Mouse (Mus musculus) lung, postnatal 0 days (tissue): ENCODE data around the gene Card11. TPM values are rescaled to one million over a fixed set of nuclear protein-coding genes. Genes with fewer than 3 reads are reported as not detected.

Experiments used
- ATAC-seq: fragments of 200-750 bp; cut with Nextera tagmentation; 2 replicates; pipeline ENCODE4 v1.8.0; 2017; ENCODE audit warnings: moderate library complexity
- DNase-seq: peaks from one replicate; pipeline ENCODE4 v3.0.0-alpha.2; 2016; ENCODE audit warnings: low spot score
- H3K27ac ChIP-seq: fragments of 300-500 bp; sonication (generic); 2 replicates; pipeline ENCODE4 v1.5.1; 2014; ENCODE audit warnings: antibody characterized with exemption, mild to moderate bottlenecking, low read length, mixed read lengths
- H3K27me3 ChIP-seq: fragments of 300-500 bp; sonication (generic); replicated peaks from 2 replicates; pipeline ENCODE4 v1.6.1; 2014; ENCODE audit warnings: low read length, mixed read lengths; ENCODE audit not compliant: insufficient read depth
- H3K36me3 ChIP-seq: fragments of 300-500 bp; sonication (generic); 2 replicates; pipeline ENCODE4 v1.6.1; 2014; ENCODE audit warnings: low read length, mixed read lengths; ENCODE audit not compliant: insufficient read depth
- H3K4me1 ChIP-seq: fragments of 300-500 bp; sonication (generic); 2 replicates; pipeline ENCODE4 v1.6.1; 2014; ENCODE audit warnings: antibody characterized with exemption, low read depth, low read length, mixed read lengths; ENCODE audit not compliant: insufficient read depth
- H3K4me2 ChIP-seq: fragments of 300-500 bp; sonication (generic); replicated peaks from 2 replicates; pipeline ENCODE4 v1.6.1; 2014; ENCODE audit warnings: low read depth, mild to moderate bottlenecking, low read length, moderate library complexity, mixed read lengths
- H3K4me3 ChIP-seq: fragments of 300-500 bp; sonication (generic); 2 replicates; pipeline ENCODE4 v1.5.1; 2014; ENCODE audit warnings: low read depth, low read length
- H3K9ac ChIP-seq: fragments of 300-500 bp; sonication (generic); replicated peaks from 2 replicates; pipeline ENCODE4 v1.6.1; 2014; ENCODE audit warnings: low read depth, mild to moderate bottlenecking
- H3K9me3 ChIP-seq: fragments of 300-500 bp; sonication (generic); 2 replicates; pipeline ENCODE4 v1.6.1; 2016; ENCODE audit warnings: low read length, mixed read lengths
- CTCF ChIP-seq: IDR thresholded peaks from 2 replicates; pipeline ENCODE4 v1.5.1; 2016; ENCODE audit warnings: antibody characterized with exemption, mild to moderate bottlenecking
- EP300 ChIP-seq: IDR thresholded peaks from 2 replicates; pipeline ENCODE4 v1.6.1; 2016; ENCODE audit warnings: antibody characterized with exemption, mild to moderate bottlenecking, control low read depth
- WGBS: fragments of 180-500 bp; shearing (Covaris S2); extraction: QIAGEN DNeasy Blood & Tissue Kit; methylation state at CpG from one replicate; pipeline ENCODE4 v1.1.7; 2014; 5-methylcytosine and 5-hydroxymethylcytosine counted together
- polyA plus RNA-seq: library from polyadenylated mRNA; unstranded; fragments of >200 nt; fragmentation: Nextera tagmentation; extraction: Ambion mirVana; gene quantifications from 2 replicates; pipeline ENCODE4 v1.2.1, GENCODE M21; 2015

The Card11 gene
- polyA plus RNA-seq, 1 experiment from 2014 or later = 2.1 TPM

DNA sequence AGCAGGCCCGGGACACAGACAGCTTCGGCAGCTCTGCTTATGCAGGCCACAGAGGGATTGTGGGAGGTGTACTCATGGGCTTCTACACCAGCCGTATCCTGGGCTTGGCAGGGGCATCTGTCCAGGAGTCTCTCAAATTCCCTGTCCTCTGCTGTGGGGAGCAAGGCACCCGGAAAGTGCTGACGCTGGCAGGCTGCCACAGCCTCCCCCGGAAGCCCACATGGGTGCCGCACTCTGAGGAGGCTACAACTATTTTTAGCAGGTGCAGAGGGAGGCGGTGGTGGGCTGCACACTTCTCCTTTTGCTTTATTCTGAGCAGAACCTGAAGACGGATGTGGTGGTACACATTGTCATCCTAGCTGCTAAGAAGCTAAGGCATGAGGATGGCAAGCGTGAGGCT, 52.4 kb downstream of the Card11 start:
- no peak for DNase-seq
- no peak overlapping the region for H3K4me2 ChIP-seq
- no peak overlapping the region for H3K27ac ChIP-seq
- no peaks in the 10 kb centered on the region for H3K36me3 ChIP-seq
- no peaks in the 10 kb centered on the region for H3K4me1 ChIP-seq
- TF ChIP-seq EP300 (no peak), CTCF (no peak)
- H3K9ac ChIP-seq = no peak overlapping the region
- H3K4me3 ChIP-seq = no peak overlapping the region
- no peaks in the 10 kb centered on the region for H3K9me3 ChIP-seq
- no peaks in the 10 kb centered on the region for H3K27me3 ChIP-seq
- 45% methylated on average over 10 of the region's 10 CpGs for WGBS
- ATAC-seq = no peak

DNA sequence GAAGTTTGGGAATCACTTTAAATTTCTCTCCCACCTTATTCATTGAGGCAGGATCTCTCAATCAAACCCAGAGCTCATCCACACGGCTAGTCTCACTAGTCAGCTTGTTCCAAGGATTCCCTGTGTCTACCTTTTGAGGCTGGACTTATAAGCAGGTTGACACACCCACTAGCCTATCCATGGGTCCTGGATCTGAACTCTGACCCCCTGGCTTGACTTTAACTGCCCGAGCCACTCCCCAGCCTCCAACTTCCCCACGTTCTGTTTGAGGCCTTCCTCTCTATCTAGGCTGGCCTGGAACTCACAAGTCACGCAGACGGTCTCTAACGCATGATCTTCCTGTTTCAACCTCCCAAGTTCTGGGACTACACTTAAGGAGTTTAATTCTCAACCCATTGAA, 54.3 kb downstream of the Card11 start:
- no peak overlapping the region for H3K9ac ChIP-seq
- no peak overlapping the region for H3K27ac ChIP-seq
- WGBS = 72% methylated on average over 6 of the region's 6 CpGs
- H3K4me1 ChIP-seq = no peaks in the 10 kb centered on the region
- no peaks in the 10 kb centered on the region for H3K36me3 ChIP-seq
- no peaks in the 10 kb centered on the region for H3K27me3 ChIP-seq
- no peak for TF ChIP-seq EP300
- TF ChIP-seq CTCF = no peak
- H3K4me2 ChIP-seq = no peak overlapping the region
- ATAC-seq (no peak), DNase-seq (no peak)
- no peak overlapping the region for H3K4me3 ChIP-seq
- no peaks in the 10 kb centered on the region for H3K9me3 ChIP-seq

DNA sequence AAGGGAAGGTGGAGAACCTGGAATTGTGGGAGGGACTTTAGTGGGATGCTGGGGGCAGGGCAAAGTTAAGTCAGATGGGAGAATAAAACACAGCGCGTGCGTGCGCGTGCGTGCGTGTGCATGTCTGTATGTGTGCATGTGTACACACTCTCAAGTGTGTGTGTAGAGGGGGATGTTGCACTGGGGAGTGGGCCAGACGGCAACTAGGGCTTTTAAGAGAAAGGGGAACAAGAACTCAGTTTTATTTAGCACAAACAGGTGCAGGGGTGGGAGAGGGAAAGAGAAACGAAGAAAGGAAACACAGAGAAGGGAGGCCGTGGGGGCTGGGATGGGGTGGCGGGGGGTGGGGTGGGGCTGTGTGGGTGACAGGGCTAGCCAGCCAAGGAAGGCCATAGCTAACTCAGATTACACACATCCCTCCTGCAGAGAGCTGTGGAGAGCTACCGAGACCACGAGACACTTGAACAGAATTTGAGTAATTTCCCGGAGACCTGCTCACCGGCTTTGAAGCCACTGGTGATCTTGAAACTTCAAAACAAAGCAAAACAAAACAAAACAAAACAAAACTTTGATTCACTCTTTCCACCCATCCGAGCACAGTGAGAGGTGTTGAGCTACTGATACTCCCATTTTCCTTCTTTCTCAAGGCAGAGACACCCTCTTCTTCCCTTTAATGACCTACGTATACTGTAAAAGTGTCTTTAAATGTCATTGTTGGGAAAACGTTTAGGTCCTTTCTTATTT, 55.8 kb downstream of the Card11 start:
- Histone ChIP-seq H3K4me2 (no peak overlapping the region), H3K27me3 (no peaks in the 10 kb centered on the region), H3K4me1 (no peaks in the 10 kb centered on the region), H3K9me3 (no peaks in the 10 kb centered on the region), H3K4me3 (no peak overlapping the region), H3K36me3 (no peaks in the 10 kb centered on the region), H3K9ac (no peak overlapping the region), H3K27ac (no peak overlapping the region)
- TF ChIP-seq CTCF = no peak
- ATAC-seq (no peak), DNase-seq (peak; percentile 15)
- WGBS = 60% methylated on average over 17 of the region's 18 CpGs

DNA sequence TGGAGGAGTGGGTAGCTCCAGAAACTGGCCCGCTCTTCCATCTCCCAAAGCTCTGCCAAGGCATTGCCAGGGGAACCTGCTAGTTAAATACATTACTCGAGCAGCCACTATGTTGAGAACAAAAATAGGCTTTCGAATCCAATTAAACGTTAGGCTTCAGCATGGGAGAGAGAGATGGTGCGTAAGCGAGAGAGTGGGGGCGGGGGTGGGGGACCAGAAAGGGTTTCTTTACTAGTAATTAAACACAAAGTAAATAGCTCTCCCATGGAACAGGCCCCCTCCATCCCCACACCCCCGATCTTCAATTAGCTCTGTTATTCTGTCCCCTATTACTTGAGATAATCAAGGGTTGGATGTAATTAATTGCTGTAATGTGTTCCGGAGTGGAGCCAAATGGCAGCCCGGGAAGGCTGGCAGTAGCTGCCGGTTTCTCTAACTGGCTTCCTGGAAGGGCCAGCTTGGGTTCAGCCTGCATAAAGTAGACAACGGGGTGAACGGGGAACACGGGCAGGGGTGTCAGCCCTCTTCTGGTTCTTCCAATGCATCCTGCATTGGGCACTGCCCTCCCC, 59.4 kb downstream of the Card11 start:
- H3K27ac ChIP-seq = no peak overlapping the region
- DNase-seq = no peak
- H3K9me3 ChIP-seq = no peaks in the 10 kb centered on the region

DNA sequence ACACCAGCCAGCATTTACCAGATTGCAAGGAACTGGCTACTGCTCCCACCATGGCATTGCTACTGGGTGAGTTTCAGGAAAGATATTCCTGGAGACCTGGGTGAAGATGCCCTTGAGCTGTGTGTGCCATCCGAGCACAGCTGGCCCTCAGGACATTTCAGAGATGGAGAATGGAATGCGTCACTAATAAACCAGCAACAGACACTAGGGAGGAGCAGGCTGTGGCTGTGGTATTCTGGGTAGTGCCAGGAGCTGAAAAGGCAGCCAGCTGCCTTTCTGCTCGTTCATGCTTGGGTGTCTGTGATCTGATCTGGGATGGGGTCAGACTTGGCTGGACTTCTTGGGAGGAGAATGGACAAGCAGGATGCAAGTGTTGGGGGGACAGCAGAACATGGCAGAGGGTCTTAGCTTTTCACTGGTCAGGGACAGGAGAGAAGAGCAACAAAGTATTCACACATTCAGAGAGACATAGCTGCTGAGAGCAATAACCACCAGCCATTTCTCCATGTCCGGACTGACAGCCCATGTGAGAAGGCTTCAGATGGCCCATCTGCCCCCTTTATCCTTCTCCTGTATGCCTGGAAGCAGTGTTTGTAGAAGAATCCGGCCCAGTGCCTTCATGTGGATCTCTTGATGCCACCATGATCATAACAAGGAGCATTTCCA, 60.0 kb downstream of the Card11 start:
- DNase-seq (no peak), ATAC-seq (no peak)
- 63% methylated on average over 5 of the region's 5 CpGs for WGBS
- Histone ChIP-seq H3K27me3 (no peaks in the 10 kb centered on the region), H3K4me3 (no peak overlapping the region), H3K9ac (no peak overlapping the region), H3K27ac (no peak overlapping the region), H3K4me1 (no peaks in the 10 kb centered on the region), H3K36me3 (no peaks in the 10 kb centered on the region), H3K9me3 (no peaks in the 10 kb centered on the region), H3K4me2 (no peak overlapping the region)
- no peak for TF ChIP-seq CTCF
- no peak for TF ChIP-seq EP300

More for the DNA sequence above, 59.4 kb downstream of the Card11 start:
- 74% methylated on average over 14 of the region's 14 CpGs for WGBS
- no peak for TF ChIP-seq CTCF
- no peak for TF ChIP-seq EP300
- no peak for ATAC-seq
- Histone ChIP-seq H3K27me3 (no peaks in the 10 kb centered on the region), H3K9ac (no peak overlapping the region), H3K4me1 (no peaks in the 10 kb centered on the region), H3K4me2 (no peak overlapping the region), H3K4me3 (no peak overlapping the region), H3K36me3 (no peaks in the 10 kb centered on the region)

DNA sequence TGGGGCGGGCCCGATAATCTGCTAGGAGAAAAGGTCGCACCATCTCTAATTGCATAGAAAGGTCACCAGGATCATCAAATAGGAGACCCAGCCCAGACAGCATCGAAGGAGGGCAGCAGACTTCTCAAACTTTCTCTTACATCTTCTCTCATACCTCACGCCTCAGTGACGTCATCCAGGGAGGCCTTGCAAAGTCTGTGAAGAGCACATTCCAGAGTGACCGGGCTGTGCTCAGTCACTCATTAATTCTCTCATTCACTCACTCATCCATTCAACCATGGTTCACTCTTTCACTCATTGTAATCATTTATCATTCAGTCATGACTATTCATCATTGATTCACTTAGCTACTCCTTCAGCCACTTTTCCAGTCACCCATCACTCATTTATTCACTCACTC, 63.6 kb downstream of the Card11 start:
- Histone ChIP-seq H3K4me2 (no peak overlapping the region), H3K27me3 (no peaks in the 10 kb centered on the region), H3K9ac (no peak overlapping the region), H3K9me3 (no peaks in the 10 kb centered on the region), H3K27ac (no peak overlapping the region), H3K4me3 (no peak overlapping the region), H3K4me1 (no peaks in the 10 kb centered on the region), H3K36me3 (no peaks in the 10 kb centered on the region)
- DNase-seq = no peak
- TF ChIP-seq EP300 = no peak
- TF ChIP-seq CTCF = no peak
- WGBS = 70% methylated on average over 7 of the region's 7 CpGs
- no peak for ATAC-seq
